Mouse (Mus musculus) hindbrain, embryonic 15.5 days (tissue): Measurements from ENCODE around the gene Sept4. TPM values are rescaled to one million over a fixed set of nuclear protein-coding genes. Genes with fewer than 3 reads are reported as not detected.

Experiments
- ATAC-seq: fragments of 200-750 bp; cut with Nextera tagmentation; 2 replicates; pipeline ENCODE4 v1.8.0; 2017; ENCODE audit warnings: low read depth, moderate number of reproducible peaks, moderate TSS enrichment; ENCODE audit not compliant: low FRiP score
- H3K27ac ChIP-seq: fragments of 300-500 bp; sonication (generic); replicated peaks from 2 replicates; pipeline ENCODE4 v1.5.1; 2015; ENCODE audit warnings: mild to moderate bottlenecking, inconsistent platforms
- H3K27me3 ChIP-seq: fragments of 300-500 bp; sonication (generic); 2 replicates; pipeline ENCODE4 v1.6.1; 2015; ENCODE audit warnings: control low read depth, inconsistent platforms
- H3K36me3 ChIP-seq: fragments of 300-500 bp; sonication (generic); 2 replicates; pipeline ENCODE4 v1.6.1; 2015; ENCODE audit warnings: control low read depth, inconsistent platforms
- H3K4me1 ChIP-seq: fragments of 300-500 bp; sonication (generic); replicated peaks from 2 replicates; pipeline ENCODE4 v1.6.1; 2015; ENCODE audit warnings: control low read depth, inconsistent platforms
- H3K4me2 ChIP-seq: fragments of 300-500 bp; sonication (generic); 2 replicates; pipeline ENCODE4 v1.6.1; 2015; ENCODE audit warnings: moderate library complexity, mild to moderate bottlenecking, inconsistent platforms
- H3K4me3 ChIP-seq: fragments of 300-500 bp; sonication (generic); 2 replicates; pipeline ENCODE4 v1.5.1; 2015; ENCODE audit warnings: mild to moderate bottlenecking, inconsistent platforms
- H3K9ac ChIP-seq: fragments of 300-500 bp; sonication (generic); 2 replicates; pipeline ENCODE4 v1.6.1; 2015; ENCODE audit warnings: inconsistent platforms
- H3K9me3 ChIP-seq: fragments of 300-500 bp; sonication (generic); 2 replicates; pipeline ENCODE4 v1.6.1; 2016; ENCODE audit warnings: control low read depth, inconsistent platforms
- WGBS: fragments of 180-500 bp; shearing (Covaris S2); methylation state at CpG from one replicate; pipeline ENCODE4 v1.1.7; 2015; 5-methylcytosine and 5-hydroxymethylcytosine counted together
- polyA plus RNA-seq: library from polyadenylated mRNA; unstranded; fragments of >200 nt; fragmentation: Nextera tagmentation; extraction: Ambion mirVana; gene quantifications from 2 replicates; pipeline ENCODE4 v1.2.1, GENCODE M21; 2015

Gene Sept4
- polyA plus RNA-seq, 1 experiment from 2014 or later: 32.2 TPM

- no peak overlapping the region for H3K27ac ChIP-seq
- H3K9ac ChIP-seq: no peak overlapping the region
- no peaks in the 10 kb centered on the region for H3K36me3 ChIP-seq
- no peaks in the 10 kb centered on the region for H3K9me3 ChIP-seq
- H3K4me3 ChIP-seq: no peak overlapping the region
- no peaks in the 10 kb centered on the region for H3K27me3 ChIP-seq
- no peaks in the 10 kb centered on the region for H3K4me1 ChIP-seq
- ATAC-seq: no peak
- WGBS: 80% methylated on average over 6 of the region's 6 CpGs
- no peak overlapping the region for H3K4me2 ChIP-seq
These were observed 7.5 kb upstream of the Sept4 start for GRCm38 (mm10) chr11:87561208-87561607.

GRCm38 (mm10) chr11:87566501-87566900 is 2.2 kb upstream of the Sept4 start, which contains the start of gene Gm11492:
Gene Gm11492, plus strand, starts transcription at chr11:87566653.
- no peak for ATAC-seq
- no peak within 1 kb of the TSS for H3K4me2 ChIP-seq
- no peak within 1 kb of the TSS for H3K4me3 ChIP-seq
- no peaks in the 10 kb centered on the region for H3K36me3 ChIP-seq
- no peaks in the 10 kb centered on the region for H3K27me3 ChIP-seq
- H3K9ac ChIP-seq: no peak within 1 kb of the TSS
- no peaks in the 10 kb centered on the region for H3K9me3 ChIP-seq
- WGBS: 84% methylated on average over 3 of the region's 3 CpGs
- no peak within 1 kb of the TSS for H3K27ac ChIP-seq
- H3K4me1 ChIP-seq: no peaks in the 10 kb centered on the region

- WGBS: 64% methylated on average over 5 of the region's 5 CpGs
- no peak overlapping the region for H3K27ac ChIP-seq
- no peak overlapping the region for H3K4me3 ChIP-seq
- H3K4me1 ChIP-seq: no peaks in the 10 kb centered on the region
- H3K27me3 ChIP-seq: no peaks in the 10 kb centered on the region
- H3K4me2 ChIP-seq: no peak overlapping the region
- no peak for ATAC-seq
- H3K9ac ChIP-seq: no peak overlapping the region
- no peaks in the 10 kb centered on the region for H3K9me3 ChIP-seq
- H3K36me3 ChIP-seq: no peaks in the 10 kb centered on the region
These were observed 2.0 kb downstream of the Sept4 start for GRCm38 (mm10) chr11:87570743-87571142.

- no peak overlapping the region for H3K9ac ChIP-seq
- ATAC-seq: no peak
- no peak overlapping the region for H3K4me3 ChIP-seq
- H3K4me1 ChIP-seq: no peaks in the 10 kb centered on the region
- H3K4me2 ChIP-seq: no peak overlapping the region
- H3K36me3 ChIP-seq: no peaks in the 10 kb centered on the region
- 91% methylated on average over 1 of the region's 1 CpGs for WGBS
- no peaks in the 10 kb centered on the region for H3K27me3 ChIP-seq
- H3K27ac ChIP-seq: no peak overlapping the region
- no peaks in the 10 kb centered on the region for H3K9me3 ChIP-seq
These were observed 2.8 kb downstream of the Sept4 start for GRCm38 (mm10) chr11:87571361-87571950.

GRCm38 (mm10) chr11:87573751-87574150 is 5.0 kb downstream of the Sept4 start:
- H3K4me3 ChIP-seq: no peak overlapping the region
- H3K9me3 ChIP-seq: no peaks in the 10 kb centered on the region
- 73% methylated on average over 7 of the region's 7 CpGs for WGBS
- H3K9ac ChIP-seq: no peak overlapping the region
- no peak overlapping the region for H3K27ac ChIP-seq
- no peaks in the 10 kb centered on the region for H3K27me3 ChIP-seq
- no peaks in the 10 kb centered on the region for H3K36me3 ChIP-seq
- no peak overlapping the region for H3K4me2 ChIP-seq
- no peak for ATAC-seq
- peaks cover 11% of the 10 kb centered on the region for H3K4me1 ChIP-seq

GRCm38 (mm10) chr11:87574520-87575180 is 5.9 kb downstream of the Sept4 start:
- Histone ChIP-seq H3K27me3 (no peaks in the 10 kb centered on the region), H3K4me1 (peaks cover 16% of the 10 kb centered on the region), H3K4me3 (no peak overlapping the region), H3K4me2 (no peak overlapping the region), H3K9ac (no peak overlapping the region), H3K36me3 (no peaks in the 10 kb centered on the region), H3K27ac (no peak overlapping the region), H3K9me3 (no peaks in the 10 kb centered on the region)
- ATAC-seq: no peak
- WGBS: 63% methylated on average over 21 of the region's 21 CpGs

GRCm38 (mm10) chr11:87577601-87578248 is 9.0 kb downstream of the Sept4 start:
- Histone ChIP-seq H3K9ac (peak overlapping the region; percentile 62), H3K4me1 (peaks cover 16% of the 10 kb centered on the region), H3K27me3 (no peaks in the 10 kb centered on the region), H3K9me3 (no peaks in the 10 kb centered on the region), H3K36me3 (no peaks in the 10 kb centered on the region), H3K27ac (peak overlapping the region; percentile 70; the same call in 1 of the 2 replicates), H3K4me3 (peak overlapping the region; percentile 51), H3K4me2 (peak overlapping the region; percentile 88)
- WGBS: 20% methylated on average over 6 of the region's 6 CpGs
- ATAC-seq: no peak

- peak overlapping the region; percentile 62 for H3K9ac ChIP-seq
- under 1% methylated on average over 40 of the region's 40 CpGs for WGBS
- H3K27me3 ChIP-seq: no peaks in the 10 kb centered on the region
- ATAC-seq: peak; percentile 83
- peak overlapping the region; percentile 70 for H3K27ac ChIP-seq
- no peaks in the 10 kb centered on the region for H3K9me3 ChIP-seq
- H3K36me3 ChIP-seq: no peaks in the 10 kb centered on the region
- peak overlapping the region; percentile 51 for H3K4me3 ChIP-seq
- peak overlapping the region; percentile 88 for H3K4me2 ChIP-seq
- peaks cover 16% of the 10 kb centered on the region for H3K4me1 ChIP-seq
These were observed 9.7 kb downstream of the Sept4 start for GRCm38 (mm10) chr11:87578249-87578962.

GRCm38 (mm10) chr11:87578963-87579601 is 10.4 kb downstream of the Sept4 start:
- Histone ChIP-seq H3K4me1 (peaks cover 16% of the 10 kb centered on the region), H3K36me3 (no peaks in the 10 kb centered on the region), H3K9ac (peak overlapping the region; percentile 62), H3K4me3 (peak overlapping the region; percentile 51), H3K9me3 (no peaks in the 10 kb centered on the region), H3K27ac (peak overlapping the region; percentile 70), H3K4me2 (peak overlapping the region; percentile 88), H3K27me3 (no peaks in the 10 kb centered on the region)
- peak; percentile 55; the same call in 1 of the 2 replicates for ATAC-seq
- 14% methylated on average over 10 of the region's 10 CpGs for WGBS

GRCm38 (mm10) chr11:87579713-87580112 is 11.0 kb downstream of the Sept4 start:
- peaks cover 16% of the 10 kb centered on the region for H3K4me1 ChIP-seq
- no peak overlapping the region for H3K4me2 ChIP-seq
- H3K36me3 ChIP-seq: no peaks in the 10 kb centered on the region
- no peaks in the 10 kb centered on the region for H3K27me3 ChIP-seq
- no peak overlapping the region; the same call in 1 of the 2 replicates for H3K27ac ChIP-seq
- WGBS: 19% methylated on average over 1 of the region's 1 CpGs
- H3K9ac ChIP-seq: no peak overlapping the region
- no peaks in the 10 kb centered on the region for H3K9me3 ChIP-seq
- no peak for ATAC-seq
- H3K4me3 ChIP-seq: no peak overlapping the region

GRCm38 (mm10) chr11:87580543-87581085 is 11.9 kb downstream of the Sept4 start:
- H3K27ac ChIP-seq: no peak overlapping the region
- H3K9ac ChIP-seq: no peak overlapping the region
- H3K9me3 ChIP-seq: no peaks in the 10 kb centered on the region
- no peaks in the 10 kb centered on the region for H3K27me3 ChIP-seq
- peaks cover 16% of the 10 kb centered on the region for H3K4me1 ChIP-seq
- no peak overlapping the region for H3K4me2 ChIP-seq
- ATAC-seq: no peak
- 50% methylated on average over 9 of the region's 10 CpGs for WGBS
- no peaks in the 10 kb centered on the region for H3K36me3 ChIP-seq
- no peak overlapping the region for H3K4me3 ChIP-seq
